Mouse (Mus musculus): ENCODE results near the gene Gpr132. TPM values are rescaled to one million over a fixed set of nuclear protein-coding genes. Genes with fewer than 3 reads are reported as not detected.

Gene Gpr132
- polyA plus RNA-seq (2012; rRNA removed) = 1.7 and 4.6 TPM in 2 replicates

GRCm38 (mm10) chr12:112868178-112869087 lies at the start of gene Gpr132:
Gene Gpr132 (minus strand): TSS chr12:112868228.
- no peak for DNase-seq
- 71% methylated on average over 13 of the region's 13 CpGs for WGBS
- no peak within 1 kb of the TSS for H3K4me3 ChIP-seq (ENCODE audit: insufficient read depth, low read depth, low read length)
- H3K4me1 ChIP-seq (ENCODE audit: control insufficient read depth, insufficient read depth, low read length) = no peaks in the 10 kb centered on the region
- no peaks in the 10 kb centered on the region for H3K27me3 ChIP-seq (replicated peaks; ENCODE audit: control insufficient read depth, insufficient read depth, low read length)
- TF ChIP-seq CTCF (conservative IDR thresholded peaks at IDR 0.05; ENCODE audit: insufficient read depth, insufficient read length, low read depth, low read length) (no peak), POLR2A (IDR thresholded peaks at IDR 0.05; ENCODE audit: low read depth, low read length) (no peak)
- no peaks in the 10 kb centered on the region for H3K36me3 ChIP-seq (ENCODE audit: control insufficient read depth, insufficient read depth, low read length)
- no peak within 1 kb of the TSS for H3K27ac ChIP-seq (ENCODE audit: insufficient read depth, low read depth, low read length)

- WGBS = 58% methylated on average over 11 of the region's 11 CpGs
- H3K4me1 ChIP-seq (ENCODE audit: control insufficient read depth, insufficient read depth, low read length) = no peaks in the 10 kb centered on the region
Measured at GRCm38 (mm10) chr12:112917486-112917885, 49.5 kb upstream of the Gpr132 start.

DNA sequence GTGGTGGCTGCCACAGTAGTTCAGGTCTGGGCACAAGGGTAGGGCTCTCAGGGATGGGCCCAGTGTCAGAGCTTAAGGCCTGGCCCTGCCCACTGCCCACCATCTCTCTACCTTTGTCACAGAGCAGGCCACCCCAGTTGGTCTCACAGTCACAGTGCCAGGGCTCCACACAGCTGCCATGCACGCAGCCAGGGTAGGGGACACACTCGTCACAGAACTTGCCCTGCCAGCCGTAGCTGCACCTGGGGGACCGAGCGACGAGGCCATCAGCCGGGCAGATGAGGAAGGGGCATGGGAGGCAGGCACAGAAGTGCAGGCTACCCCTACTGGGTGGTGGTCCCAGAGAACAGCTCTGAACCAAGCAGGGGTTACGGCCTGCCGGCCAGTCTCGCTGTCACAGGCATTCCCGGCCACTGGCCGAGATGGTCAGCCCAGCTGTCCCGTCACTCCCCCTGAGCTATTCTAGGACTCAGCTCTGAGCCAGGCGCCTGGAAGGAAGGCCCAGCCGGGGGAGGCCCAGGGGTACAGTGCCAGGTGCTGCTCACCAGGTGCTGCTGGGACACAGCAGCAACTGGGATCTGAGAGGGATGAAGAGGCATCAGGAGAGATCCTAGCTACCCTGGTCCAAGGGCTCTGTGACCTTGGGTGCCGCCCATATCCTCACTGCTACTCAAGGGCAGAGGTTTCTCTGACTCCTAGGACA lies 48.8 kb upstream of the Gpr132 start:
- Histone ChIP-seq H3K4me1 (ENCODE audit: control insufficient read depth, insufficient read depth, low read length) (no peaks in the 10 kb centered on the region), H3K4me3 (ENCODE audit: insufficient read depth, low read depth, low read length) (no peak overlapping the region), H3K36me3 (ENCODE audit: control insufficient read depth, insufficient read depth, low read length) (no peaks in the 10 kb centered on the region), H3K27me3 (replicated peaks; ENCODE audit: control insufficient read depth, insufficient read depth, low read length) (no peaks in the 10 kb centered on the region), H3K27ac (ENCODE audit: insufficient read depth, low read depth, low read length) (peak overlapping the region; percentile 93; the same call in 1 of the 2 replicates)
- WGBS = 82% methylated on average over 16 of the region's 16 CpGs
- DNase-seq = no peak
- no peak for TF ChIP-seq CTCF (conservative IDR thresholded peaks at IDR 0.05; ENCODE audit: insufficient read depth, insufficient read length, low read depth, low read length)
- no peak for TF ChIP-seq POLR2A (IDR thresholded peaks at IDR 0.05; ENCODE audit: low read depth, low read length)

More at GRCm38 (mm10) chr12:112917486-112917885, 49.5 kb upstream of the Gpr132 start:
- peak; percentile 59 for DNase-seq
- no peaks in the 10 kb centered on the region for H3K36me3 ChIP-seq (ENCODE audit: control insufficient read depth, insufficient read depth, low read length)
- H3K27me3 ChIP-seq (replicated peaks; ENCODE audit: control insufficient read depth, insufficient read depth, low read length) = no peaks in the 10 kb centered on the region
- peak overlapping the region; percentile 93 for H3K27ac ChIP-seq (ENCODE audit: insufficient read depth, low read depth, low read length)
- no peak for TF ChIP-seq CTCF (conservative IDR thresholded peaks at IDR 0.05; ENCODE audit: insufficient read depth, insufficient read length, low read depth, low read length)
- TF ChIP-seq POLR2A (IDR thresholded peaks at IDR 0.05; ENCODE audit: low read depth, low read length) = no peak
- peak overlapping the region; percentile 28; the same call in 1 of the 2 replicates for H3K4me3 ChIP-seq (ENCODE audit: insufficient read depth, low read depth, low read length)

- no peak for TF ChIP-seq CTCF (conservative IDR thresholded peaks at IDR 0.05; ENCODE audit: insufficient read depth, insufficient read length, low read depth, low read length)
- no peak for TF ChIP-seq POLR2A (IDR thresholded peaks at IDR 0.05; ENCODE audit: low read depth, low read length)
- Histone ChIP-seq H3K27ac (ENCODE audit: insufficient read depth, low read depth, low read length) (no peak overlapping the region), H3K4me3 (ENCODE audit: insufficient read depth, low read depth, low read length) (no peak overlapping the region), H3K4me1 (ENCODE audit: control insufficient read depth, insufficient read depth, low read length) (no peaks in the 10 kb centered on the region), H3K36me3 (ENCODE audit: control insufficient read depth, insufficient read depth, low read length) (no peaks in the 10 kb centered on the region), H3K27me3 (replicated peaks; ENCODE audit: control insufficient read depth, insufficient read depth, low read length) (no peaks in the 10 kb centered on the region)
- WGBS = 71% methylated on average over 13 of the region's 13 CpGs
- DNase-seq = no peak
Measured at GRCm38 (mm10) chr12:112915587-112915986, 47.6 kb upstream of the Gpr132 start.

- no peak for TF ChIP-seq POLR2A (IDR thresholded peaks at IDR 0.05; ENCODE audit: low read depth, low read length)
- TF ChIP-seq CTCF (conservative IDR thresholded peaks at IDR 0.05; ENCODE audit: insufficient read depth, insufficient read length, low read depth, low read length) = no peak
- Histone ChIP-seq H3K36me3 (ENCODE audit: control insufficient read depth, insufficient read depth, low read length) (no peaks in the 10 kb centered on the region), H3K27me3 (replicated peaks; ENCODE audit: control insufficient read depth, insufficient read depth, low read length) (no peaks in the 10 kb centered on the region), H3K4me1 (ENCODE audit: control insufficient read depth, insufficient read depth, low read length) (no peaks in the 10 kb centered on the region), H3K4me3 (ENCODE audit: insufficient read depth, low read depth, low read length) (no peak overlapping the region), H3K27ac (ENCODE audit: insufficient read depth, low read depth, low read length) (no peak overlapping the region)
- peak; percentile 46 for DNase-seq
- 60% methylated on average over 11 of the region's 11 CpGs for WGBS
Measured at GRCm38 (mm10) chr12:112914527-112914926, 46.5 kb upstream of the Gpr132 start.

DNA sequence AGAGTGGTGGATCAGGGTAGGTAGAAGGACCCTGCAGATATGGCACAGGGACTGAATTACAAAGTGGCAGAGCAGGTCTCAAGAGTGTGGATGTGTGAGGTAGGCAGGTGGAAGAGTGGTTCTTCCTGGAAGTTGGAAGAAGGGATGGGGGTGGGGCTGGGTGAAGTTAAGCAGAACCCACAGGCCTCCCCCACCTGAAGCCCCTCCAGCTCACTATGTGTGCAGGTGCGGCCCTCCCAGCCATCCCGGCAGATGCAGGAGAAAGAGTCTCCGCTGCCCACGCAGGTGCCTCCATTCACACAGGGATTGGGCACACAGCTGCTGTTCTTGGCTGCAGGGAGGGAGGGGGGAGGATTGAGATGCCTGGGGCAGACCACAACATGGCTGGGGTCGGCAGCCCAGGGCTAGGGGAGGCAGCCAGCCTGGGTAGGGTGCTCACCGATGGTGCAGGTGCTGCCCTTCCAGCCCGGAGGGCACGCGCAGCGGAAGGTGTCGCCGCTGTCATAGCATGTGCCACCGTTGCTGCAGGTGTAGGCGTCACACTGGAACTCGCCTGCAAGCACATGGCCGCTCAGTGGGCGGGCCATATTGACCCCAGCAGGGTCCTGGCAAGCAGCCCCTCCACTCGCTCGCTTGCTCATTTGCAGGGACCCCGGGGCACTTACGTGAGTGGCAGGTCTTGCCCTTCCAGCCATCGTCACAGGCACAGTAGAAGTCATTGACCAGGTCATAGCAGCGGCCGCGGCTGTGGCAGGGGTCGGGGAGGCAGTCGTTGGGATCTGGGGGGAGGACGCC lies 45.1 kb upstream of the Gpr132 start:
- Histone ChIP-seq H3K27ac (ENCODE audit: insufficient read depth, low read depth, low read length) (no peak overlapping the region), H3K4me1 (ENCODE audit: control insufficient read depth, insufficient read depth, low read length) (no peaks in the 10 kb centered on the region), H3K36me3 (ENCODE audit: control insufficient read depth, insufficient read depth, low read length) (no peaks in the 10 kb centered on the region), H3K27me3 (replicated peaks; ENCODE audit: control insufficient read depth, insufficient read depth, low read length) (no peaks in the 10 kb centered on the region), H3K4me3 (ENCODE audit: insufficient read depth, low read depth, low read length) (no peak overlapping the region)
- no peak for TF ChIP-seq CTCF (conservative IDR thresholded peaks at IDR 0.05; ENCODE audit: insufficient read depth, insufficient read length, low read depth, low read length)
- no peak for TF ChIP-seq POLR2A (IDR thresholded peaks at IDR 0.05; ENCODE audit: low read depth, low read length)
- no peak for DNase-seq
- WGBS = 90% methylated on average over 28 of the region's 28 CpGs

Data from kidney, adult 2 months (tissue).